In genomic region chr17:51408367-51408766, GRCm38 (mm10) we compare ENCODE assay signal across 12 mouse cellular contexts.
DNase-seq lines count a peak whose midpoint lies in the region; ATAC-seq lines count a peak whose summit lies in the region.
"Had no signal": no experiment of that assay in that cellular context is flagged by ENCODE, and none has a peak within 500 bp of the region (broad histone marks: within the 10 kb centered on the region; RNA-seq: fewer than 3 reads in every experiment).

No protein-coding gene starts in this region.

- no peaks in the 10 kb centered on the region for H3K36me3 ChIP-seq in heart, embryonic 14.5 days (ENCODE audit: control insufficient read depth, insufficient read depth, low read length)
- no peaks in the 10 kb centered on the region for H3K36me3 ChIP-seq in heart, embryonic 10.5 days
- H3K36me3 ChIP-seq: limb, embryonic 12.5 days had no signal

- H3K9ac ChIP-seq in heart, embryonic 14.5 days (ENCODE audit: low read length), result no peak overlapping the region
- H3K9ac ChIP-seq: limb, embryonic 12.5 days had no signal

- DNase-seq in heart, adult 8-10 months (ENCODE audit: low spot score), result no peak
- DNase-seq in liver, result peak; percentile 48
- peak; percentile 80 to 82 for DNase-seq in thymus, postnatal 36 days
- DNase-seq in right cerebral cortex, postnatal 14 days, result no peak
- no peak for DNase-seq in urinary bladder, postnatal 25 days (ENCODE audit: low spot score)
- DNase-seq in heart, embryonic 10.5 days (ENCODE audit: low spot score), result no peak
- DNase-seq: cerebellum, adult 11-12 months; kidney, postnatal 36 days had no signal

- H3K27me3 ChIP-seq in heart, embryonic 14.5 days (ENCODE audit: control insufficient read depth, insufficient read depth, low read length), result no peaks in the 10 kb centered on the region
- H3K27me3 ChIP-seq in heart, embryonic 10.5 days (ENCODE audit: insufficient read depth, poor library complexity, severe bottlenecking), result no peaks in the 10 kb centered on the region

- ATAC-seq in heart, embryonic 14.5 days (ENCODE audit: insufficient number of reproducible peaks, insufficient read depth, low FRiP score, low read depth), result peak; percentile 50; the same call in 1 of the 2 replicates
- ATAC-seq in megakaryocyte progenitor cell, adult 5-6 weeks (replicated peaks; ENCODE audit: poor library complexity), result peak; percentile 56
- ATAC-seq: midbrain, embryonic 16.5 days had no signal

- no peak overlapping the region for H3K27ac ChIP-seq in heart, embryonic 14.5 days (replicated peaks in 1 of 2; ENCODE audit: control insufficient read depth in 1 of 2, insufficient read depth in 1 of 2, low read depth in 2 of 2, low read length in 2 of 2)
- no peak overlapping the region for H3K27ac ChIP-seq in heart, embryonic 10.5 days
- H3K27ac ChIP-seq: limb, embryonic 12.5 days had no signal

- no peak overlapping the region for H3K4me2 ChIP-seq in heart, embryonic 14.5 days (ENCODE audit: low read length)
- H3K4me2 ChIP-seq: limb, embryonic 12.5 days had no signal

- H3K9me3 ChIP-seq in heart, embryonic 14.5 days (ENCODE audit: control insufficient read depth, low read length), result no peaks in the 10 kb centered on the region
- no peaks in the 10 kb centered on the region for H3K9me3 ChIP-seq in heart, embryonic 10.5 days
- H3K9me3 ChIP-seq: limb, embryonic 12.5 days had no signal

- H3K4me1 ChIP-seq in heart, embryonic 14.5 days (ENCODE audit: control insufficient read depth in 2 of 2, insufficient read depth in 2 of 2, low read length in 2 of 2), result no peaks in the 10 kb centered on the region
- H3K4me1 ChIP-seq in heart, embryonic 10.5 days, result no peaks in the 10 kb centered on the region
- H3K4me1 ChIP-seq: limb, embryonic 12.5 days had no signal

- 46% methylated on average over 3 of the region's 3 CpGs for WGBS in heart, embryonic 14.5 days
- WGBS in heart, embryonic 10.5 days, result 53% methylated on average over 3 of the region's 3 CpGs

- no peak overlapping the region for H3K4me3 ChIP-seq in heart, embryonic 14.5 days (ENCODE audit: control insufficient read depth in 1 of 2, insufficient read depth in 1 of 2, low read depth in 1 of 2, low read length in 2 of 2)
- no peak overlapping the region for H3K4me3 ChIP-seq in heart, embryonic 10.5 days
- H3K4me3 ChIP-seq: limb, embryonic 12.5 days had no signal

Comparison
In these comparisons a context has a peak if more than half of its experiments do, and no peak if none do; other contexts are left out.
1. DNase-seq: peak in liver (single experiment) and thymus, postnatal 36 days (2 of 2); none in heart, adult 8-10 months (single experiment), right cerebral cortex, postnatal 14 days (single experiment), urinary bladder, postnatal 25 days (single experiment) and heart, embryonic 10.5 days (single experiment).